Mouse (Mus musculus): ENCODE results near the gene Vars2. TPM values are rescaled to one million over a fixed set of nuclear protein-coding genes. Genes with fewer than 3 reads are reported as not detected.

The Vars2 gene
- total RNA-seq, 1 experiment from 2014 or later = 11.8 TPM

GRCm38 (mm10) chr17:35696691-35697090 lies 29.3 kb upstream of the Vars2 start:
- ATAC-seq (ENCODE audit: extremely low read depth, insufficient number of reproducible peaks, low FRiP score, poor library complexity, severe bottlenecking) = no peak

DNA sequence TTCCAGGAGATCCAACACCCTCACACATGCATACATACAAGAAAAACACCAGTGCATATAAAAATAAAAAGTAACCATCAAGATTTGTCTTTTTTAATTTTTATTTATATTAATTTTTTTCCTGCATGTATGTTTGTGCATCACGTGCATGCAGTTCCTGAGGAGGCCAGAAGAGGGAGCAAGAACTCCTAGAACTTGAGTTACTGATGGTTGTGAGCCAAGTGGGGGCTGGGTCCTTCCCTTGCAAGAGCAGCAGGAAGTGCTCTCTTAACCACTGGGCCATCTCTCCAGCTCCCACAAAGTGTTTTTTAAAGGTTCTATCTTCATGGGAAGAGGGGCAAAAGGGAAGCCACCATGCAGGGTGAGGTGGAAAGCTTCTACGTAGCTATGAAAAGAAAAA lies 27.9 kb upstream of the Vars2 start:
- no peak for ATAC-seq (ENCODE audit: extremely low read depth, insufficient number of reproducible peaks, low FRiP score, poor library complexity, severe bottlenecking)

DNA sequence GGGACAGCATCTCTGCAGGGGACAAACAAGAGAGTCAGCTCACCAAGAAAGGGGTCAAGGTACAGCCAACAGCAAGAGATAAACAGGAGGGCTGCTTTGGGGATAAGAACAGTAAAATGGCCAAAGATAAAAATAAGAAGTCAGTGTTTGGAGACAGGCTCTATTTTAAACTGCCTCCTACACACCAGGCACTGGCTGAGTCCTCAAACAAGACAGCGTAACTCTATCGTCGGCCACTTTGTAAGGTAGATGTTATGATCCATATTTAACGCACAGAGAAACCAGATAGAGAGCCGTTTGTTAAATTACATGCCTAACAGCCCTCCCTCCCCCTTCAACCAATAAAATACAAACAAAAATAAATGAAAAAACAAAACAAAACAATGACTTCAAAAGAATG lies 26.5 kb upstream of the Vars2 start:
- no peak for ATAC-seq (ENCODE audit: extremely low read depth, insufficient number of reproducible peaks, low FRiP score, poor library complexity, severe bottlenecking)

- no peak for ATAC-seq (ENCODE audit: extremely low read depth, insufficient number of reproducible peaks, low FRiP score, poor library complexity, severe bottlenecking)
Observed at GRCm38 (mm10) chr17:35692368-35692767, 25.0 kb upstream of the Vars2 start.

DNA sequence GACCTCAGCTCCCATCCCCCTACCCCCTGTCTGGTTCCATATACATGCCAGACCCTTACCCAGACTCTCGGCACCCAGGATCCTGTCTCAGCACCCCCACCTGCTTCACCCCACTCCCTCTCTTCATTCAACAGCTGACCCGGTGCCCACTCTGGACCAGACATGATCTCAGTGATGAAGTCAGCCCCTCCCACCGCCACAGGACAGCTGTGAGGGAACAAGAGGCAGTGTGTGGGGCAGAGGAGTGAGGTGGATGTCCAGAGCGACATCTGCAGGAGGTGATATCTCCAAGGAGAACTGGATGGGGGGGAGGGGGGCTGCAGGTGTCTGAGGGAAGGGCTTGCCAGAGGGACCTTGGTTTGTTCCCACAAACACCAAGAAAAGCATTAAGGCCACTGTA lies 24.4 kb upstream of the Vars2 start:
- no peak for ATAC-seq (ENCODE audit: extremely low read depth, insufficient number of reproducible peaks, low FRiP score, poor library complexity, severe bottlenecking)

- no peak for ATAC-seq (ENCODE audit: extremely low read depth, insufficient number of reproducible peaks, low FRiP score, poor library complexity, severe bottlenecking)
Observed at GRCm38 (mm10) chr17:35689936-35690645, 22.7 kb upstream of the Vars2 start.

- no peak for ATAC-seq (ENCODE audit: extremely low read depth, insufficient number of reproducible peaks, low FRiP score, poor library complexity, severe bottlenecking)
Observed at GRCm38 (mm10) chr17:35688347-35689175, 21.2 kb upstream of the Vars2 start.

DNA sequence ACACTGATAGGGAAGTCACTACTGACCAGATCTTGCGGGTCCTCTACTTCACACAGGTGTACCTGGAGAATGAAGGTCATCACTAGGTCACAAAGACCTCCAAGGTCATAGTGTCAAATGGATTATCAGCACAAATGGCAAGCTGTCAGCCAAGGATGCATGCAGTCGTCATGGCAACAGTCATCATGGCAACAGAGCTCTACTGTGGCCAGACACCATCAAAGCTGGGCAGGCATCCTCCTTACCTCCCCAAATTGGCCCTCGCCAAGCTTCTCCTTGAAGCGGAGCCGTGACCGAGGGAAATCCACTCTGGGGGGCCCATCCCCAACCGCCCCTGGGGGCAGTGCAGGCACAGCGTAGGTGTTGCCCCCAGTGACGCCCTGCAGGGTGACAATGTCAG lies 17.7 kb upstream of the Vars2 start:
- ATAC-seq (ENCODE audit: extremely low read depth, insufficient number of reproducible peaks, low FRiP score, poor library complexity, severe bottlenecking) = no peak

GRCm38 (mm10) chr17:35681986-35682385 lies 14.6 kb upstream of the Vars2 start:
- no peak for ATAC-seq (ENCODE audit: extremely low read depth, insufficient number of reproducible peaks, low FRiP score, poor library complexity, severe bottlenecking)

DNA sequence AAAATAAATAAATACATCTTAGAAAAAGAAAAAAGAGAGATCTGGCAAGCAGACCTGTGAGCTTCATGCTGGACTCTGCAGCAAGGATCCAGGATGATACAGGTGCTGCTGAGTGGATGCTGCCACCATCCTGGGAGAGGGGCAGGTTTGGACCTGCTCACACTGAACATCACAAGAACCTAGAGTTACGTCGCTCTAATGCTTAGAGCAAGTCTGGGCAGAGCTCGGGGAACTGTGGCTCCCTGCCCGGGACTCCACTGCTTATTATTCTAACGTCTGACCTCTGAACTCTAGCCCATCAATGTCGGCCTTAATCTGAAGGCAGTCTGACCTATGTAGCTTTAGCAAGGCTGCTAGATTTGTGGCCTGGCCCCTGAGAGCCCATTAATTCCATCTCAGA lies 13.2 kb upstream of the Vars2 start:
- ATAC-seq (ENCODE audit: extremely low read depth, insufficient number of reproducible peaks, low FRiP score, poor library complexity, severe bottlenecking) = no peak

- peak; percentile 95 for ATAC-seq (ENCODE audit: extremely low read depth, insufficient number of reproducible peaks, low FRiP score, poor library complexity, severe bottlenecking)
Observed at GRCm38 (mm10) chr17:35673416-35674035, 6.1 kb upstream of the Vars2 start, which contains the start of gene Gtf2h4. Gene Gtf2h4, minus strand, starts transcription at chr17:35673739.

DNA sequence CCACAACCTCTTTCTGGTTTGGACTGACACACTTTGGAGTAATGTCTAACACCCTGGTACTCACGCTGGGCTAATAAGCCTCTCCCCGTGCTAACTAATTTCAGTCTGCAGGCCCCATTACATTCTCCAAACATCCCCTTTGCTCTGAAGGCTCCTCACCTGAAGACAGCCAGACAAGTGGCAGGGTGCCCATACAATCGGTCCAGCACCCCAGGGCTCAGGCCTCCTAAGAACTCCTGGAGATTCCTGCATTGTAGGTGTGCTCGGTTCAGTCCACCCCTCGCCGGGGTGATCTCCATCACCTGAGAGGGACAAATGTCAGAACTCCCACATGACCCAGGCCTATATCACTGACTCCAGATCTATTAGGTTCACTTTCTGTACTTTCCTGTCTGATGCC lies 5.1 kb upstream of the Vars2 start:
- ATAC-seq (ENCODE audit: extremely low read depth, insufficient number of reproducible peaks, low FRiP score, poor library complexity, severe bottlenecking) = no peak

DNA sequence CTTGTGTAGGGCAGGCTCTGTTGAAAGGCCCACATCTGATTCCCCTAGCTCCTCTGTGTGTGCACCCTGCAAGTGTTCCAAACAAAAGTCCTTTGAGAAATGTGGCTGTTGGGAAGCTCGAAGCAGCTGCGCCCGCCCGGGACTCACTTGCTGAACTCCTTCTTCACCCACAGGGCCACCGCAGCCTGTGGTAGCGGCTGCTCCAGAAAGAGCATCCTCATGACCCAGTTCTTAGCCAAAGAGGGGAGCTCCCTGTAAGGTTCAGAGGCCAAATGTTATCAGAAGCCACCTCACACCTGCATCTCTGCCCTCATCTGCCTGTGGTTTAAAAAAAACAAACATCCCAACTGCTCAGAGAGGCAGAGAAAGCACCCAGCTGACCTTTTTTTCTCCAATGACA lies 4.5 kb upstream of the Vars2 start:
- ATAC-seq (ENCODE audit: extremely low read depth, insufficient number of reproducible peaks, low FRiP score, poor library complexity, severe bottlenecking) = no peak

DNA sequence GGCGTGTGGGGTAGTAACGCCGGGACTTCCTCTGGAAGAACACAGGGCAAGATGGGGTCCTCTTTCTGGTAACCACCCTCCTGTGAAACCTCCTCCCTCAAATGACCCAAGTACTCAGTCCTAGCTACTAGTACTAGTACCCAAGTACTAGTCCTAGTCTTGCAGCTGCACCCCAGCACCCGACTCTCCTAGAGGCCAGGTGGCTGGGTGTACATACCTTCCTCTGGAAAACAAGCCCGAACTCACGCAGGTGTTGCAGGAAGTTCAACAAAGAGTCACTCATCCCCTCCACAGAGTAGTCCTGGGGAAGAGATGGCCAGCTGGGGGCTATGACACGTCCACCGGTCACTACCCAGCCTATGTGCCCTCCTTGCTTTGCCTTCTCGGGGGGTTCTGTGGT lies 2.3 kb upstream of the Vars2 start:
- ATAC-seq (ENCODE audit: extremely low read depth, insufficient number of reproducible peaks, low FRiP score, poor library complexity, severe bottlenecking) = no peak

GRCm38 (mm10) chr17:35666851-35667256 lies 538 bp downstream of the Vars2 start:
- no peak for ATAC-seq (ENCODE audit: extremely low read depth, insufficient number of reproducible peaks, low FRiP score, poor library complexity, severe bottlenecking)

DNA sequence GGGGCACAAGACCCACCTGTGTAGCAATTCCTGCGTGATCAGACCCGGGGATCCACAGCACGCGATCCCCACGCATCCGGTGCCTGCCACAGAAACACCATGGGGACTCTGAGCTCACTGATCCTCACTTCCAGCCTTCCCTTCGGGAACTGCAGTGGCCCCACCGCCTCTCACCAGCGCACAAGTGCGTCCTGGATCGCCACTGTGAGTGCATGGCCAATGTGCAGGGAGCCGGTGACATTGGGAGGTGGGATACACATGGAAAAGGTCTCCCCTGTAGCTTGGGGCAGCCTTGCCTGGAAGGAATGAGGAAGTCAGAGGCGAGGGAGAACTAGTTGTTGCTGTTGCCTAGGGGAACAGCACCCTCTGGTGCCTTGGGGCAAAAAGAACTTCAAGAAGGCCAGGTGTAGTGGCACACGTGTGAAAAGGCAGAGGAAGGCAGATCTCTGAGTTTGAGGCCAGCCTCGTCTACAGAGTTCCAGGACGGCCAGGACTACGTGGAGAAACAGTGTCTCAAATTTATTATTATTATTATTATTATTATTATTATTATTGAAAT lies 1.4 kb downstream of the Vars2 start:
- peak; percentile 34; the same call in 1 of the 2 replicates for ATAC-seq (ENCODE audit: extremely low read depth, insufficient number of reproducible peaks, low FRiP score, poor library complexity, severe bottlenecking)

GRCm38 (mm10) chr17:35653086-35653485 lies 14.3 kb downstream of the Vars2 start:
- ATAC-seq (ENCODE audit: extremely low read depth, insufficient number of reproducible peaks, low FRiP score, poor library complexity, severe bottlenecking) = no peak

- no peak for ATAC-seq (ENCODE audit: extremely low read depth, insufficient number of reproducible peaks, low FRiP score, poor library complexity, severe bottlenecking)
Observed at GRCm38 (mm10) chr17:35649429-35649828, 18.0 kb downstream of the Vars2 start.

DNA sequence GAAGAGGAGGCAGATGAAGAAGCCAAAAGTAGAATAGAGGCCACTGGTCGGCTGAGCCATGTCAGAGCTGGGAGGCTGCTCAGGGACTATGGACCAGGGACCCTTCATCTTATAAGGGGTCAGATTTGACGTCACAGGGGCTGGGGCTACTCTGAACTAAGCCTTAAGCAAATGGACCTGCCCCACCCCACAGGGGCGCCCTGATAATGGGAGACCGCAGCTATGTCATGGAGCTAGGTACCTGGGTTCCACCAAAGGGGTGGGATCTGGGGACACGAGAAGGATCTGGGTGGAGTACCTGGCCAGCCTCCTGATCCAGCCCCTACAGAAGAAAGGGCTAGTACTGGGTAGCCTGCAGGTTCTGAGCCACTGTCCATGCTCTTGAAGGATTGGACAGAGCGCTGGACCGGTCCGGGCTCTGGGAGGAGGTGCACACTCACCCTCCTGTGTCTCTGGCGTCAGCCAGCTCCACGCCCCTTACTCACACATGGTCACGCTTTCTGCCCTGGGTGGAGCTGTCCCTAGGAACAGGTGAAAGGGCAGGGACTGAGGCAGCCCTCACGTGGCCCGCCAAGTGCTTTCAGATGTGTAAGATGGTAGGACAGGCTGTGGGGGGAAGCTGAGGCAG lies 23.7 kb downstream of the Vars2 start, which contains the start of gene Mucl3:
Gene Mucl3, minus strand, starts transcription at position 87 of the 628 bp plus-strand sequence.
- no peak for ATAC-seq (ENCODE audit: extremely low read depth, insufficient number of reproducible peaks, low FRiP score, poor library complexity, severe bottlenecking)

All from neutrophil, adult 5-6 weeks (primary cell).